Mouse (Mus musculus) MN1 (cell line): ENCODE results near the gene Inka2.
A peak's percentile ranks its signal among the peaks of the same experiment; 100 is the strongest.

Experiments used
- DNase-seq: peaks from one replicate; pipeline ENCODE4 v3.0.0-alpha.2; 2016; ENCODE audit warnings: low spot score

The Inka2 gene

DNA sequence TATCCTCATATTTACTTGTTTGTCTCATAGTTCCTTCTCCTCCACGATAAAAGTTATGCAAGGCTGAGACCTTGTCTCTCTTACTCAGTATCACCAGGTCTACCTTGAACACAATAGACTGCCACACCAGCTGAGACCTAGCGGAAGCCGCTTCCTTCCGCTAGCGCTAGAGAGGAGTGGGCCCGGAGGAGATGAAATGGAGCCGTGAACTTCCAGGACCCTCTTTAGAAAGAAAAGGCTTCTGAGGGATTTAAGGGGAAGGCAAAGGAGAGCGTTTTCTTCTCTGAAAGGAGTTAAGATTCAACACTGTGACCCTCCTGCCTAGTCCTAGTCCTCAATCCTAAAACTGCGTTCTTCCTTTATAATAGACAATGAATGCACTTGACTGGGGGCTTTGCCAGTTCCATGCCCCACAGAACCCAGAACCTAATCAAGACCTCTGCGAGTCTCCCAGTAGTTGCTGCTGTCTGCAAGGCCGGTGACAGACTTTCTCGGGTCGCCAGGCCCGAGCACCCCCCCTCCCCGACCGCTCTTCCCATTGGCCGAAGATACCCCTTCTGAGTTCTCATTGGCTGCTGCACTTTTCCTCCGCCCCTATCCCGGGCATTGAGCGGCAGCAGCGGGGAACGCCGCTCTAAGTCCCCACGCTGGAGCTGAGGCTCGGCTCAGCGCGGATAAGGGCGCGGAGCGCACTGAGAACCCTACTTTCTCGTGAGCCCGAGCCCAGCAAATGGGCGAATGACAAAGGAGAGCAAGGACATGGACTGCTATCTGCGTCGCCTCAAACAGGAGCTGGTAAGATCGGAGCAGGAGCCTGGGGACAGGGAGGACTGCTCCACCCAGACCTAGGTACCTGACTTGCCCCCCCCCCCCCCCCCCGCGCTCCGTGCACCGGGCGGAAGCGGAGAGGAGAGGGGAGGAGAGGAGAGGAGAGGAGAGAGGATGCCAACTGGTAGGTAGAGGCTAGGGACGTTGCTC, at the start of gene Inka2:
Gene Inka2, plus strand, starts transcription at position 569 of the 978 bp plus-strand sequence.
- peak; percentile 81 for DNase-seq

GRCm38 (mm10) chr3:105655031-105655585, 49.3 kb upstream of the Inka2 start:
- no peak for DNase-seq

DNA sequence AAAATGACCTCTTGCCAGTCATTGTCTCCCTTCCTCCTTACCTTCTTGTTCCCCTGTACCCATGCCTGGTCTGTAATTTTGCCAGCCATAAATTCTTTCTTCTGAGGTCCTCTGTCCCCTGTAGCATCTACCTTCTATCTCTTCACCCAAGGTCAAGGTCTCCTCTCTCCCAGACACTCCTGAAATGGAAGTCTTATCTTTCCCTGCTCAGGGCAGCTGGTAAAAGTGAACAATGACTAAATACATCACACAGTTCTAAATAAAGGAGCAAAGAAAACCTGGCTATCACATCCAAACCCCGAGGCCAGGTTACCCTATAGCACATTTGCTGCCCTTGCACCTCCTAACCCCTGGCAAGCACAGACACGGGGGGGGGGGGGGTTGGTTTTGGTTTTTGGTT, 43.9 kb upstream of the Inka2 start:
- DNase-seq, result no peak

- DNase-seq, result no peak
Measured at GRCm38 (mm10) chr3:105663043-105663442, 41.4 kb upstream of the Inka2 start.

DNA sequence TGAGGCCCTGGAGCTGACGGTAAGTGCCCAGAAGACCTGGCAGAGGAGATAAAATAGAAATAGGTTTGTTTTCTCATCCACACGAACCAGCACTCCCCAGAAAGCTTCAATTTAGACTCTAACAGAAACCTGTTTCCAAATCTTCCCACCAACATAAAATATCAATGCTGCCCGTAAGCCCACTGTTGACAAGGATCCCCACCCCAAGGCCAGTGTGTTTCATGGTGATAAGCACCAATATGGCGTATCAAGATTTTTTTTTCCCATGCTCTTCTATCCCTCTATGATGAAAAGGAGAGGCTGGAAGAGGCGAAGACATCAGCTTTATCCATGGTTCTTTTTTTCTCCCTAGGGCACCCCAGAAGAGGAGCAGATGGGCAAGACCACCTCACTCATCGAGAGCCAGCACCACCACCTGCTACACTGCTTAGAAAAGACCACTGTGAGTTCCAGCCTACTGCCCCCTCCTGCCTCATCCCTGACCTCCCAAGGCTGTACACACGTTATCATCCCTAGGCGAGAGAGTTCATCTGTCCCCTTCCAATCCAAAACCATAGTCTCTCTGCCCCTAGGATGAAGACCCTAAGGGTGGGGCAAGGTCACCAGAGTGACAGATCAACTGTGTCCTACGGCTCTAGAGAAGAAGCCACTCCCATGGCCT, 39.2 kb upstream of the Inka2 start:
- DNase-seq, result no peak

- DNase-seq, result no peak
Measured at GRCm38 (mm10) chr3:105666996-105667523, 37.3 kb upstream of the Inka2 start.

- DNase-seq, result no peak
Measured at GRCm38 (mm10) chr3:105668161-105668560, 36.2 kb upstream of the Inka2 start.

DNA sequence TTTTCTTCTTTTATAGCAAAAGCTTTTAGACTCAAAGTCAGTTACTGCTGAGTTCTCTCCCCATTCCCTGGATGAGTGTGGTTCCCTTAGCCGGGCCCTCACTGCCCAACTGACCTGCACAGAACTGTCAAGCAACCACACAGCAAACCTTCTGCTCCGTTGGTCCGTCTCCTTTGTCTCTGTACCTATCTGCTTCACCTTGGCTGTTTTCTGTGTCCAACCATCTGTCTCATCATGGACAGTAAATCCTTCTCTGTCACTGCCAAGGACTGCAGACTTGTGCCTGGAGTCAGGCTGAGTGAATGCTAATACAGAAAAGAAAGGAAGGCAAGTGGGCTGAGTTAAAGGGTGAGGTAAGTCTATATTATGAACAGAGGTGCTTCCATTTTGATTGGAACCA, 34.6 kb upstream of the Inka2 start:
- no peak for DNase-seq

DNA sequence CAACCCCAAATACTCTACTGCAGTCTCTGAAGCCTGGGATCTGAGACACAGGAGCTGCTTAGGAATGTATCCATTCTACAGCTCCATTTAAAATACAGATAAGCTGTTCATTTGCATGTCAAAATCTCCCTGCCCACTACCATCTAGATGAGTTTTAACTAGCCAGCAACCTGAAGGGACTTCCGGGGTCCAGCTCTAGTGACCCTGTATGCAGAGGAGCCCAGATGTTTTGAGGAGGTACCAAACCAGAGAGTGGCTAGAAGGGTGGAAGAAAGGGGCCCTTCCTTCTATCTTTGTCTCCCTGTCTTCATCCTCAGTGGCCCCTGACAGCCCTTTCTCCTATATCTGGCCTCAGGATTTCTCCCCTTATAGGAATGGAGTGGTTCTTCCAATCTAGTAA, 33.6 kb upstream of the Inka2 start:
- no peak for DNase-seq

DNA sequence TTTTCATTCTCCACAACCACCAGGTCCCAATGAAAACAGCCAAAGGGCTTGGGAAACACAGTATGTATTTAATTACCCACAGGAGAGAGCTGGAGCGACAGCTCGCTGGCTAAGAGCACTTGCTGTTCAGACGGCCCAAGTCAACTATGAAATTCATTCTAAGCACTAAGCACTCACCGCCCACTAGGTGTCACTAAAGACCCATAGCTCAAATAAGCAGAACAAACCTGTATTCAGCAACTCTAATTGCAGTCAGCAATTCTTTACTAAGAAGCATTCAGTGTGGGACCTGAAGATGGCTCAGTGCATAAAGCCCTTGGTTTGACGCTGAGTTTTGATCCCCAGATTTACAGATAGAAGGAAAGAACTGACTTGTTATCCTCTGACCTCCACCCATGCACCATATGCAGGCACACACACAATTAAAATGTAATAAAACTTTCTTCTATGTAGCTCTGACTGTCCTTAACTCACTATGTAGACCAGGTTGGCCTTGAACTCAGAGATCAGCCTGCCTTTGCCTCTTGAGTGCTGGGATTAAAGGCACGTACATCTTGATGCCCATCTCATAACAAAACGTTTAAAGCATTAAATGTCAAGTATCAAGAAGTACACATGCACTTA, 29.7 kb upstream of the Inka2 start:
- peak; percentile 81 for DNase-seq

DNA sequence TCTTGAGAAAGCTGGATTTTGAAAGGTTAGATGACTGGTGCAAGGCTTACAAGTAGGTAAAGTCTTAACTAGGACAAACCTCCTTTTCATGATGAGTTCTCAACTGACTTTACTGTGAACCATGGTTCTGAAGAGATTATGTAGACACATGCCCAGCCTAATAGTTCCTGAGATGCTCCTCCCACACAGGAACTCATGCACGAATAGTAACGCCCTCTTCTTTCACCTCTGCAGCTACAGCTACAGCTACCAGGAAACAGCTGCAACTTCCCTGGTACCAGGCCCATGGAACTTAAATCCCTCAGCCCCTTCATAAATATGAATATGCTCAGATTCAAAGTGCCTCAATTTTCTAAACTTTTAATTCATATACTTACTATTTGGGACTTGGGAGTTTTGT, 28.5 kb upstream of the Inka2 start:
- DNase-seq, result no peak

DNA sequence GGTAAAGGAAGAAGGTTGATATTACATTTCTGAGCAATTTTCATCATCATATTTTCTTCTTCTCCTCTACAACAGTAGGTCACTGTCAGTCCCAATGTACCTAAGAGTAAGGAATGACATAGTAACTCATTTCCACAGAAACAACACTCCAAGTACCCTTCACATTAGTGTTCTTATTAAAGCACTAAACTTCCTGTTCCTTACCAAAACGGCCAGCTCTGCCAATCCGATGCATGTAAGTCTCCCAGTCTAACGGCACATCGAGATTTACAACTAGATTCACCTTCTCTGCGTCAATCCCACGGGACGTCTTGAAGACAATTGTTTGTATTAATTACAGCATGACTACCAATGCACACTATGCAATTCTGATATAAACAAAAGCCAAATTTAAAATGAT, 24.1 kb upstream of the Inka2 start:
- no peak for DNase-seq

GRCm38 (mm10) chr3:105686394-105687323, 17.7 kb upstream of the Inka2 start:
- DNase-seq, result no peak

- peak; percentile 98 for DNase-seq
Measured at GRCm38 (mm10) chr3:105687324-105688060, 16.9 kb upstream of the Inka2 start, which contains the start of gene Ddx20. TSS of gene Ddx20 (minus strand) at chr3:105687574.

- no peak for DNase-seq
Measured at GRCm38 (mm10) chr3:105688536-105688935, 15.9 kb upstream of the Inka2 start.

- no peak for DNase-seq
Measured at GRCm38 (mm10) chr3:105693327-105694080, 10.9 kb upstream of the Inka2 start.

DNA sequence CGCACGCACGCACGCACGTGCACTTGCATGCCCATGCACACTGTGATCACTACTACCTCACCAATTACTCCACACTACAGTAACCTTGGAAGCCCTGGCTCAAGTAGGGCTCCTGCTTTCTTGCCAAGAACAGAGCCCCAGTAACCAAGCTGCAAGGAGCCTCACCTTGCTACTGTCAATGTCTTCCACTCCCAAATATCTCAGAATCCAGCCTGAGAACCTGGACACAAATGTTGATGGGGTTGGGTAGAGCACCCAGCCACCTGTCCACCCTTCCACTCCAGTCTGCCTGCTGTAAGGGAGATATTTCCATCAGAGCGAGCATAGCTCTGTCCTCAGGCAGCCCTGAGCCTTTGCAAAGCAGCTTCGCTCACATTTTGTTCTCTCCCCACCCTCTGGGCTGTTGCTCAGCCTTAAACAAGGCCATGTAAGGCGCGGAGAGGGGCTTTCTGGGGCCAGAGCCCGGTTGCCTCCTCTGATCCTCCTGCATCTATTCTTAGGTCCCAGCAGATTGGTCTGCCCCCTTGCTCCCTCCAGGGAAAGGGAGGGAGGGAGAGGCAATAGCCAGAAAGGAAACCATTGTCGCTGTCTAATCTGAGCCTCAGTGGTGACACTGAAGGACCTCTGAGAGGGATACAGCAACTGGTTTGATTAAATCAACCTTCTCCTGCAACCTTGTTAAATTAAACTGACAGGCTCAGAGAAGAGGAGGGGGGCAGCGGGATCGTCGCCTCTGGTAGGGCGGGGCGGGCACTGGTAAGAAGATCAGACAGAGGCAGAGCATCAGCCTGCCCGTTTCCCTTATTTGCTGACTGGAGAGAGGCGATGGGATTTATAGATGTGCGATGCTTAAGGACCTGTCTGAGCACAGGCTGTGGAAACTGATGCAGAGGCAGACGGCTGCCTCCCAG, 8.7 kb upstream of the Inka2 start:
- DNase-seq, result peak; percentile 36

DNA sequence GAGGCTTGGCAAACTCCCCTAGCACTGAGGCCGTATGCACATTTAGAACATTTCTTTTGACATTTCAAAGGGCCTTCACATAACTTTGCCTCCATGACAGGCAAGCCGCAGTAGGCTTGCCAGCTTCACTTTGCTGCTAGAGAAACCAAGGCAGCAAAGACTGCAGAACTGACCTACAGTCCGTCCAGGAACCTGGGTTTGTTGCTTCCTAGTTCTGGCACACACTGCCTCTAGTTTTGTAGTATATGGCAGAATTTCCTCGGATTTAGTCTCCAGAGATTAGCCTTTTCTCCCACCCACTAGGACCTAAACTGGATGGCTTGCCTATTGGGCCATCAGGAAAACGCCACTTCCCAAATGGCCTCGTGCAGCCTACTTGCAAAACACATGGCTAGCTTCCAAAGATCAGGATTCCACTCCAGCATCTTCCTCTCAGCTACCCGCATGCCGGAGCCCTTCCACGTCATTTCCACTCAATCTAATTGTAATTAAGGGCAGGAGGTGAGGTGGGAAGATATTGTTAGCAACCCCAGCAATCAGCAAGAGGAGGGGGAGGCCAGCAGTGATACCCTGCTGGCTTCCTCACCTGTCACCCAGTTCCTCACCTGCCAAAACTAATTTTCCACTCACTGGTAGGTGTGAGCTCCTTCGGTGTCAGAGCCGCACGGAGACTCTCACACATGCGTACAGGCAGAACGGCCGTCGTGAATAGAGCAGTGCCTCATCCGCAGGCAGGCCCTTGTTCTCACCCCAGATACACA, 7.8 kb upstream of the Inka2 start:
- no peak for DNase-seq
